Mouse (Mus musculus) erythroid progenitor cell, adult 5-6 weeks (primary cell): ENCODE data around the gene C2cd3. TPM values are rescaled to one million over a fixed set of nuclear protein-coding genes. Genes with fewer than 3 reads are reported as not detected.
A peak's percentile ranks its signal among the peaks of the same experiment; 100 is the strongest.

Source experiments
- ATAC-seq: replicated peaks from 2 replicates; pipeline ENCODE4 v1.8.0; 2016; ENCODE audit warnings: moderate number of reproducible peaks, mild to moderate bottlenecking, moderate TSS enrichment, inconsistent platforms; ENCODE audit not compliant: poor library complexity, low FRiP score, severe bottlenecking
- total RNA-seq, 2 experiments: library from RNA; stranded (forward) in 1 of 2; stranded (reverse) in 1 of 2; fragments of 150-400 nt in 1 of 2; fragments of 186-747, 209-891 nt in 1 of 2; gene quantifications; 2 replicates each; pipeline versions ENCODE4 v1.2.3 to v1.2.4; 2015 to 2017; ENCODE audit warnings: low replicate concordance in 2 of 2

Gene C2cd3
- total RNA-seq, 2 experiments from 2014 or later = 58.2 to 87.2 TPM

GRCm38 (mm10) chr7:100400899-100401539, 29.0 kb downstream of the C2cd3 start:
- no peak for ATAC-seq

- no peak for ATAC-seq
Measured at GRCm38 (mm10) chr7:100402715-100403114, 30.7 kb downstream of the C2cd3 start.

DNA sequence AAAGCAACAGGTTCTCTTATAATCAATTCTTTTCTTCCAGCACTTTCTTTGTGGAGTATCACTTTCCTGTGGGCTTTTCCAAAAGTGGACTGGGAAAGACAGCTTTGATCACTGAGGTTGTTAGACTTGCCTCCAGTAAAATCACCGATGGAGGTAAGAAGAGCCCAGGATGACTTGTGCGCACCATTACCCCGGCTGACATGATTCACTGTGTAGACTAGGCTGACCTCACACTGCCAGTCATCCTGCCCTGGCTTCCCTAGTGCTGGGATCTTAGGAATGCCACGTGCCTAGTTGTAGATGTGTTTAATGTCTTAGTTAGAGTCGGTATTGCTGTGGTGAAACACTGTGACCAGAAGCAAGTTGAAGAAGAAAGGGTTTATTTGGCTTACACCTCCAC, 35.6 kb downstream of the C2cd3 start:
- no peak for ATAC-seq

- ATAC-seq = no peak
Measured at GRCm38 (mm10) chr7:100408684-100409083, 36.7 kb downstream of the C2cd3 start.

DNA sequence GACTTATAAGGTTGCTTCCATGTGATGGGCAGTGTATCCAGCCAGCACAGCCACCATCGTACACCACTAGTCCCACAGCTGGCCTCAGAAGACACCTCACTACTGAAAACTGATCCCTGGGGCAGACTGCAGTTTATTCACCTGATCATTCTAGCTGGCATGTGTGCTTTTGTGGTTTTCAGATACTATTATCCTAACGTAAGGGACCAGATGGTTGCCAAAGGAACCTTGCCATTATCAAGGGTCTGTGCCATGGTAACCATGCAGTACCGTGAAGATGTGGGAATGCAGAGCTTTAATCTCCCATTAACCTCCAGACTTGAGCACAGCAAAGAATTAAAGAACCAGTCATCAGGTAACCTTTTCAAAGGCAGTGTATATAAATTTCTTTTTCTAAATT, 53.8 kb downstream of the C2cd3 start:
- ATAC-seq = no peak

GRCm38 (mm10) chr7:100429102-100429501, 57.1 kb downstream of the C2cd3 start:
- peak; percentile 78 for ATAC-seq

GRCm38 (mm10) chr7:100429911-100430310, 57.9 kb downstream of the C2cd3 start:
- 0 out of 2 replicates have a peak, but pooled peaks have one; percentile 17 for ATAC-seq

DNA sequence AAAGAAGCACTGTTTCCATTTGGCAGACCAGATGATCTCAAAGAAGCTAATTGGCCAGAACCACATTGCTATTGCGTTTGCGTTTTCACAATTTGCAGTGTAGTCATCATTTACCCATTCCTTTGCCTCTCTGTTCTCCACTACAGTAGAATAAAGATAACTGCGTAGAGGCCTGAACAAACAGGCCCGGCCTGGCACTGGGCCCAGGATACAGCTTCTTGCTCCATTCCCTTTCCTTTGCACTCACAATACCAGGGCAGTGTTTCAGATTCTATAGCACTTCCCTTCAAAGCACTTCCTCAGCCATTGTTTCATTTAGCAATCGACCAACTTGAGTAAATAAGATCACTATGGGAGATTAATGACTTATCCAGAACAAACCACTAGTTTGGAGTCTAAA, 59.1 kb downstream of the C2cd3 start:
- no peak for ATAC-seq

GRCm38 (mm10) chr7:100433295-100433694, 61.3 kb downstream of the C2cd3 start:
- ATAC-seq = no peak

DNA sequence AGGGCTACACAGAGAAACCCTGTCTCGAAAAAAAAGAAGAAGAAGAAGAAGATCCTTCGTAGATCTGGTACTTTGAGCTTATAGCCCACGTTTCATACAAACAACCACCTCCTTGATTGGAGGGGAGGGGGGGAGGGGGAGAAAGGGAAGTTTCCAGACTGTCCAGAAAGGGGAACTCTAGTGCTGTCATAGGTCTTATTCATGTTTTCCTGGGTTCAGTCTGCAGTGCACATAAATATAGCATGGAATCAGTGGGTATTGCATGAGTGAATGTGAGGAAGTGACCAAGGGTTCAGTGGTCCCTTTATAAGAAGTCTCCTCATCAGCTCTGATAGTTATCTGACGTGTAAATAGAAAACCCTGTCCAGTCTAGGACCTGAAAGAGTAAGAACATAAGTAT, 71.7 kb downstream of the C2cd3 start:
- no peak for ATAC-seq

DNA sequence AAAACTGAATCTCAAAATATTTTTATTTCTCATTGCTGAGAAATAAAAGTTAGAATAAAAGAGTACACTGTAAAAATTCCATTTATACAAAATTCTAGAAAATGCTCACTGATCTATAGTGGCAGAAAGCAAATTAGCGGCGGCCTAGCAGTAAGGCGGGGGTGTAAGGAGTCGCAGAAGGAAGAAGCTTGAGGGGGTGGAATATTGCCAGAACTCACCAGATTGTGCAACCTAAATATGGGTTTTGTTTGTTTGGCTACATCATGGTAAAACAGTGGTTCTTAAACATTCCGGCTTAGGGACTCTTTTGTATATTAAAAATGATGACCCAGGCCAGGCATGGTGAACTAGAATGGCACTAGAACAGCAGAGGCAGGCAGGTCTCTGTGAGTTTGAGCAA, 74.2 kb downstream of the C2cd3 start:
- ATAC-seq = no peak

- ATAC-seq = no peak
Measured at GRCm38 (mm10) chr7:100448530-100448929, 76.5 kb downstream of the C2cd3 start.

GRCm38 (mm10) chr7:100448985-100449384, 77.0 kb downstream of the C2cd3 start:
- no peak for ATAC-seq

DNA sequence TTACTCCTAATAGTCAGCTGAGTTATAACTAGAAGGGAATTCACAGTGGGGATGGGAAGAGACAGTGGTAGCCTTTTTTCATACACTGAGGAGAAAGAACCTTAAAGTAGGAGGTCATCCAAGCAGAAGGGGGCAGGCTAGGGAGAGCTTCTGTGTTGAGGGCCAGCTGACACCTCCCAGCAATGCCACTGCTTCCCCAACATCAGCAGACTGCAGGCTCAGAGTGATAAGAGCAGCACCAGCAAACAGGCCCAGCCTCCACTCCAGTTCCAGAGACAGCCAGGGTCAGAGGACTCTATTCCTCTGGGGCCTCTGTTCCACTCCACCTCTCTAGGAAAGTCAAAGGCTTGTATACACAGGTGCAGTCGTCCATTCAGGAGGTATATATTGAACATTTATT, 86.1 kb downstream of the C2cd3 start:
- ATAC-seq = peak; percentile 90

- ATAC-seq = no peak
Measured at GRCm38 (mm10) chr7:100459862-100460261, 87.8 kb downstream of the C2cd3 start.

- ATAC-seq = no peak
Measured at GRCm38 (mm10) chr7:100461621-100462151, 89.7 kb downstream of the C2cd3 start.

DNA sequence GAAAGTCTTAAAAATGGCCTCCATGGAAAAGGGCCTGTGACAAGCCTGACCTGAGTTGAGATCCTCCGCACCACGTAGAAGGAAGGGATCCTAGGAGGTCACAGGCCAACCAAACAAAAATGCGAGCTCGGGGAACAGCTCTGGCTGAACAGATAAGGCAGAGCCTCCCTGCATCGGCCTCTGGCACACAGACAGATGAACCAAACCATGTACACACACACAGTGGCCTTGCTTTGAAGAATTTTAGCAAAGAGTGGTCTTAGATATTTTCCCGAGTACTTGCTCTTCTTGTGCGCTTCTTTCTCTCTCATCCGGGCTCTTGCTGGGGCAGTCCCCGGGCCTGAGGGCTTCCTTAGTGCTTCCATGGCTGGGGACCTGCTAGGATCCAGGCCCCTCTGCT, 91.2 kb downstream of the C2cd3 start:
- ATAC-seq = peak; percentile 53

DNA sequence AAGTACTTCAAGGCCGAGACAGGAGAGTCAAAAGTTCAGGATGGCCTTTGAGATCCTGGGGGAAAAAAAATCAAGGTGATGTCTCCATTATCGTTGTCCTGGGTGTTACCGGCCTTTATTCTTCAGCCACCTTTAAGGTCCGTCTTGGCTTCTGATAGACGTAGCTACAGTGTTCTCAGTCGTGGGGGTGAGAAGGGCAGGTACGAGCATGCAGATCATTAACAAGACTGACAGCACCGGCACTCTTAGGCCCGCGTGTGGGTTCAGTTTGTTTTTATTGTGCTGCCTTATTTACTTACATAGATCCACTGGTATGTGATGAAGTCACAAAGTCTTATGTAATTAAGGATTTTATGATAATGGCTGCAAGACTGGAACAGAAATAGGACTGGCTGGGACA, 91.7 kb downstream of the C2cd3 start:
- no peak for ATAC-seq

DNA sequence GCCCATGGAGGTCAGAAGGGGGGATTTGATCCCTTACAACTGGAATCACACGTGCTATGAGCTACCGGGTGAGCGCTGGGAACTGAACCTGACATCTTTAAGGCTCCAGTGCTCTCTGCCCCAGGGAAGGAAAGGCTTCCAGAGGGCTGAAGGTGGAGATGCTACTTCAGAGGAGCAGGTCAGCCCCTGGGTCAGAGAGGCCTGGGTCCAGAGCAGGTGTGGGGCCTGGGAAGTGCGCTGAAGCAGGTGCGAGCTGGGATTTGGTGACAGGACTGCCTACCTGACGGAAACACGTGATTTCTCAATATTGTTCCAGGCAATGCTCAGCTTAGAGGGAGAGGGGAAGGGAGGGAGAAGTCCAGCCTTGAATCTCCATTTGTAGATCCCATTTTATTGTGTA, 92.2 kb downstream of the C2cd3 start:
- no peak for ATAC-seq

DNA sequence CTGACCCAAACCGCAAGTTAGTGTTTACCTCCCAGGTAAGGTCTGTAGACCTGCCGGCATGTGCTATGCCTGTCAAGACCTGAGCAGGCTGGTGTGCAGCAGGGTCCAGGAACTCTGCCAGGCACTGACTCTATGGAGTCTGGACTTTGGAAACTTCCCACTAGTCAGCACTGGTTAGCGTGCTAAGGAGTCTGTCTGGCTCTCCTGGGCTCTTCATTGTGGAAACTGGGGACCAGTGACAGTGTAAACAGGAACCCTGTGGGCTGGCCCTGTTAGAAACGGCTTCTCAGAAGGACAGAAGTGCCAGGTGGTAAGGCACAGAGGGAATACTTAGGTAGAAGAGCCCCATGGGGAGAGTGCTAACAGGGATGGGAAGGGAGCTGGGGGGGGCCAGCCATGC, 93.2 kb downstream of the C2cd3 start:
- no peak for ATAC-seq

- peak; percentile 37 for ATAC-seq
Measured at GRCm38 (mm10) chr7:100465656-100466309, 93.8 kb downstream of the C2cd3 start.
